Mouse (Mus musculus) bone marrow macrophage, adult 2 months (primary cell): ENCODE data around the gene Lrfn3.

ENCODE experiments used
- CTCF ChIP-seq: IDR thresholded peaks from 2 replicates; pipeline ENCODE4 v1.5.1; 2012; ENCODE audit warnings: low read depth, mild to moderate bottlenecking, low read length, moderate library complexity
- POLR2A ChIP-seq: IDR thresholded peaks from 2 replicates; pipeline ENCODE4 v1.6.1; 2012; ENCODE audit warnings: mild to moderate bottlenecking, low read depth, low read length, borderline replicate concordance

GRCm38 (mm10) chr7:30310136-30310535 is 52.4 kb downstream of the Lrfn3 start:
- TF ChIP-seq CTCF: no peak
- no peak for TF ChIP-seq POLR2A
